Mouse (Mus musculus) myocyte (in vitro differentiated cells): ENCODE measurements around the gene Dao. TPM values are rescaled to one million over a fixed set of nuclear protein-coding genes. Genes with fewer than 3 reads are reported as not detected.

ENCODE experiments used
- H3K27me3 ChIP-seq: one replicate; pipeline ENCODE4 v1.6.1; 2011; ENCODE audit not compliant: control insufficient read depth, insufficient read depth, insufficient read length
- H3K36me3 ChIP-seq: one replicate; pipeline ENCODE4 v1.6.1; 2011; ENCODE audit not compliant: control insufficient read depth, insufficient read depth
- H3K4me2 ChIP-seq: one replicate; pipeline ENCODE4 v1.6.1; 2011; ENCODE audit warnings: low read depth, control low read depth
- H3K4me3 ChIP-seq: one replicate; pipeline ENCODE4 v1.5.1; 2011; ENCODE audit warnings: mild to moderate bottlenecking, control low read depth, moderate library complexity
- H3K79me2 ChIP-seq: one replicate; pipeline ENCODE4 v1.6.1; 2011; ENCODE audit not compliant: control insufficient read depth, insufficient read depth
- H3ac ChIP-seq: one replicate; pipeline ENCODE4 v1.6.1; 2011; ENCODE audit not compliant: control insufficient read depth, insufficient read length
- CEBPB ChIP-seq: IDR thresholded peaks from 2 replicates; pipeline ENCODE4 v1.6.1; 2011; ENCODE audit warnings: mild to moderate bottlenecking, moderate library complexity; ENCODE audit not compliant: poor library complexity, insufficient read depth, severe bottlenecking
- E2F4 ChIP-seq: IDR thresholded peaks from one replicate; pipeline ENCODE4 v1.6.1; 2011; ENCODE audit warnings: mild to moderate bottlenecking, control low read depth, moderate library complexity; ENCODE audit not compliant: insufficient read depth
- MAX ChIP-seq: IDR thresholded peaks from one replicate; pipeline ENCODE4 v1.6.1; 2011; ENCODE audit warnings: low read depth, mild to moderate bottlenecking, control low read depth
- MYOD1 ChIP-seq, 3 experiments: IDR thresholded peaks; one replicate each; pipeline ENCODE4 v1.6.1; 2011; ENCODE audit warnings: control low read depth in 2 of 3, low read depth in 2 of 3, mild to moderate bottlenecking in 2 of 3, moderate library complexity in 1 of 3; ENCODE audit not compliant: insufficient read length in 2 of 3, control insufficient read depth in 1 of 3
- MYOG ChIP-seq, 3 experiments: IDR thresholded peaks; one replicate each; pipeline ENCODE4 v1.6.1; 2011; ENCODE audit warnings: control low read depth in 2 of 3, low read depth in 2 of 3, mild to moderate bottlenecking in 2 of 3; ENCODE audit not compliant: insufficient read length in 2 of 3, control insufficient read depth in 1 of 3, insufficient read depth in 1 of 3
- POLR2A ChIP-seq: IDR thresholded peaks from one replicate; pipeline ENCODE4 v1.6.1; 2011; ENCODE audit warnings: low read depth, mild to moderate bottlenecking, control low read depth, moderate library complexity; ENCODE audit not compliant: insufficient read length
- POLR2AphosphoS2 ChIP-seq: IDR thresholded peaks from one replicate; pipeline ENCODE4 v1.6.1; 2011; ENCODE audit warnings: low read depth, control low read depth; ENCODE audit not compliant: insufficient read length
- REST ChIP-seq: IDR thresholded peaks from one replicate; pipeline ENCODE4 v1.6.1; 2011; ENCODE audit warnings: mild to moderate bottlenecking, control low read depth, moderate library complexity; ENCODE audit not compliant: insufficient read depth, insufficient read length
- SRF ChIP-seq: IDR thresholded peaks from one replicate; pipeline ENCODE4 v1.6.1; 2011; ENCODE audit warnings: low read depth; ENCODE audit not compliant: control insufficient read depth, insufficient read length
- TCF12 ChIP-seq: IDR thresholded peaks from one replicate; pipeline ENCODE4 v1.6.1; 2011; ENCODE audit warnings: mild to moderate bottlenecking, control low read depth; ENCODE audit not compliant: poor library complexity, insufficient read depth, severe bottlenecking
- TCF3 ChIP-seq: IDR thresholded peaks from one replicate; pipeline ENCODE4 v1.6.1; 2011; ENCODE audit warnings: low read depth, control low read depth; ENCODE audit not compliant: insufficient read length
- USF1 ChIP-seq: IDR thresholded peaks from one replicate; pipeline ENCODE4 v1.6.1; 2011; ENCODE audit warnings: low read depth, mild to moderate bottlenecking, control low read depth, moderate library complexity
- polyA plus RNA-seq: library from polyadenylated mRNA; unstranded; fragments of >200 nt; fragmentation: generic; extraction: Trizol; gene quantifications from one replicate; pipeline ENCODE4 v1.2.1, GENCODE M21; 2012; ENCODE audit warnings: missing spikeins

The Dao gene
- polyA plus RNA-seq, 1 experiment: not detected

DNA sequence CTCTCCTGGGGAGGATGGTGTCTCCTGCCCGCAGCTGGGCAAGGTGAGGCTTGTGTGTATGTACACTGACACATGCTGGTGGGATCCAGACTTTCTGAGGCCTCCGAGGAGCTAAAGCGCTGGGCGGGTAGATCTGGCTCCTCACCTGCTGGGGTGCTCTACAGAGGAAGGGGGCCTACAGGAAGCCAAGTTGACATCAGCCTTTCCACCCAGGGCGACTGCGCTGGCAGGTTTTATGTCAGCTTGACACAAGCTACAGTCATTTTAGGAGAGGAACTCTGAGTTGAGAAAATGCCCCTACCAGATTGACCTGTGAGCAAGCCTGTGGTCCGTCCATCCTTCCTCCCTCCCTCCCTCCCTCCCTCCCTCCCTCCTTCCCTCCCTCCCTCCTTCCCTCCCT is 58.2 kb downstream of the Dao start:
- Histone ChIP-seq H3K4me2 (no peak overlapping the region), H3K27me3 (peaks cover 16% of the 10 kb centered on the region), H3ac (no peak overlapping the region), H3K79me2 (no peaks in the 10 kb centered on the region), H3K4me3 (no peak overlapping the region), H3K36me3 (no peaks in the 10 kb centered on the region)
- TF ChIP-seq TCF3 (no peak), MYOD1 (IDR thresholded peaks at IDR 0.05; ENCODE audit: control insufficient read depth in 1 of 3, insufficient read length in 2 of 3, low read depth in 2 of 3) (no peak), MYOG (IDR thresholded peaks at IDR 0.05; ENCODE audit: control insufficient read depth in 1 of 3, insufficient read depth in 1 of 3, insufficient read length in 2 of 3, low read depth in 2 of 3) (no peak), REST (no peak), SRF (no peak), POLR2A (no peak), USF1 (no peak), MAX (no peak), POLR2AphosphoS2 (no peak), E2F4 (no peak), CEBPB (no peak), TCF12 (no peak)

DNA sequence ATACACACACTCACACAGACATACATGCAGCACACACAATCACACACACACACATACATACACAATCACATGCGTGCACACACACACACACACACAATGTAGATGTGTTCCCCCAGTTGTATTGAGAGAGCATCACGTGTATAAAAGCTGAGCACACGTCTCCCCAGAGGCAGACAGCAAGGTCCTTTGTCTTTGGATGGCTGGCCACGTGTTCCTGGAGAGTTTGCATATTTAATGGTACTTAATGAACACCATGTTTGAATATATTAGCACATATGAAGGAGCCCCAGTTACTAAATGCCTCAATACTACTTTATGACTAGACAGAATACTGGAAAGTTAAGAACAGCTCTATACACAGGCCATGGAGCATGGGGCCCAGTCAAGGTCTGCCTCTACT is 60.5 kb downstream of the Dao start:
- Histone ChIP-seq H3K36me3 (no peaks in the 10 kb centered on the region), H3K79me2 (no peaks in the 10 kb centered on the region), H3K27me3 (peaks cover 21% of the 10 kb centered on the region), H3K4me2 (no peak overlapping the region), H3K4me3 (no peak overlapping the region), H3ac (no peak overlapping the region)
- TF ChIP-seq TCF3 (no peak), POLR2A (no peak), TCF12 (no peak), MYOG (IDR thresholded peaks at IDR 0.05; ENCODE audit: control insufficient read depth in 1 of 3, insufficient read depth in 1 of 3, insufficient read length in 2 of 3, low read depth in 2 of 3) (no peak), POLR2AphosphoS2 (no peak), REST (no peak), CEBPB (no peak), USF1 (no peak), MYOD1 (IDR thresholded peaks at IDR 0.05; ENCODE audit: control insufficient read depth in 1 of 3, insufficient read length in 2 of 3, low read depth in 2 of 3) (no peak)

DNA sequence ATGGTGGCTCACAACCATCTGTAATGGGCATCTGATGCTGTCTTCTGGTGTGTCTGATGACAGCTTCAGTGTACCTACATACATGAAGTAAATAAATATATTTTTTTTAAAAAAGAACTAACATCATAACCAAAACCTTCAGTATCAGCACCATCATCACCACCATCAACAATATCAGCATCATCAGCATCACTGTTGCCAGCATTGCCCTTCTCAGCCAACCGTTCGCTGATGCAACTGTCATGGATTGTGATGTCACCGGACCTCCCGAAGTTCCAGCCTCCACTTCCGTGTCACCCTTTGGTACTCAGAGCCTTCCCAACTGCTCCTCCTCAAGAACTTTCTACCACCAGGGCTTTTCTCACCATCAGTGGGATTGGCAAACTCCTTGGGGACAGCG is 61.7 kb downstream of the Dao start, which contains the start of gene Usp30:
Gene Usp30, plus strand, starts transcription at position 301 of the 400 bp plus-strand sequence.
- peak within 1 kb of the TSS; percentile 38 for H3K4me2 ChIP-seq
- TF ChIP-seq CEBPB (no peak), TCF3 (no peak), SRF (no peak), MYOG (IDR thresholded peaks at IDR 0.05; ENCODE audit: control insufficient read depth in 1 of 3, insufficient read depth in 1 of 3, insufficient read length in 2 of 3, low read depth in 2 of 3) (no peak), REST (no peak), MAX (no peak), TCF12 (no peak), POLR2A (no peak), MYOD1 (IDR thresholded peaks at IDR 0.05; ENCODE audit: control insufficient read depth in 1 of 3, insufficient read length in 2 of 3, low read depth in 2 of 3) (no peak), E2F4 (no peak), USF1 (no peak), POLR2AphosphoS2 (no peak)
- H3K36me3 ChIP-seq: no peaks in the 10 kb centered on the region

DNA sequence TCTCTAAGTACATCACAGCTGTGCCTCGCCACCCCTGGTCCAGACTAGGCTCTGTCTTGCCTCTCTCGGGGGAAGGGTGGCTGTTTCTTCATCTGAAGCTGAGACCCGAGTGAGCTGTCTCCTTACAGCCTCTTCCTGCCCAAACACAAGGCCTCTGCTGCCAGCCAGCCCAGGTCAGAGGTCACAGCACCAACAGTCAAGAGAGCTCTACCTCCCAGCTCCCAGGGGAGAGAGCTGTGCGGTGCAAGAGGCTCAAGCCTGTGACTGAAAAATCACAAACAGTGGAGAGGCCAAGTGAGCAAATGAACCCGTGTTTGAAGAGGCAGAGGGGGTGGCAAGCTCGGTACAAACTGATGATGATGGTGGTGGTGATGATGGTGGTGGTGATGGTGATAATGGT is 63.1 kb downstream of the Dao start:
- H3K27me3 ChIP-seq: peaks cover 21% of the 10 kb centered on the region
- no peak for TF ChIP-seq SRF
- no peaks in the 10 kb centered on the region for H3K36me3 ChIP-seq
- H3K4me3 ChIP-seq: no peak overlapping the region
- H3K4me2 ChIP-seq: no peak overlapping the region
- no peak overlapping the region for H3ac ChIP-seq
- no peaks in the 10 kb centered on the region for H3K79me2 ChIP-seq

More for the DNA sequence above, 61.7 kb downstream of the Dao start, which contains the start of gene Usp30:
- H3K79me2 ChIP-seq: no peaks in the 10 kb centered on the region
- no peak within 1 kb of the TSS for H3ac ChIP-seq
- H3K27me3 ChIP-seq: peaks cover 21% of the 10 kb centered on the region
- no peak within 1 kb of the TSS for H3K4me3 ChIP-seq

DNA sequence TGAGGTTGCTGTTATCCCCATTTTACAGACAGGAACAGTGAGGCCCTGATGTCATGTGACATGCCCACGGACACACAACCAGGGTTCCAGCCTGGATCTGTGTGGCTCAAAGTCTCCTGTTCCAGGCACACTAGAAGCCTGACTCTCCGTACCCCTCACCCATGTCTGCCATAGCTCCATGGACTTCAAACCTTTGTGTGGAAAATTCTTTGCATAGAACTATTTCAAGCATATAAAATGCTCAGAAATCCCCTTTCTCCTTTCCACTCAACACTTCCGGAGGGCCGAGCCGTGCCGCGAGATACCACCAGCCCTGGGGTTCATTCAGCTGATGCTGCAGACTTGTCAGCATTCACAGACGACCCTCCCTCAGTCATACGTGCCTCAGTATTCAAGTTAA is 64.0 kb downstream of the Dao start:
- Histone ChIP-seq H3K79me2 (no peaks in the 10 kb centered on the region), H3K36me3 (no peaks in the 10 kb centered on the region), H3K27me3 (peaks cover 20% of the 10 kb centered on the region), H3K4me3 (no peak overlapping the region), H3K4me2 (no peak overlapping the region), H3ac (no peak overlapping the region)
- TF ChIP-seq USF1 (no peak), REST (no peak), SRF (no peak), E2F4 (no peak), TCF3 (no peak), POLR2AphosphoS2 (no peak), POLR2A (no peak), MYOG (IDR thresholded peaks at IDR 0.05; ENCODE audit: control insufficient read depth in 1 of 3, insufficient read depth in 1 of 3, insufficient read length in 2 of 3, low read depth in 2 of 3) (no peak), TCF12 (no peak), MAX (no peak)
